Mouse (Mus musculus) stomach, postnatal 0 days (tissue): ENCODE data around the gene Specc1.

Experiments used
- CTCF ChIP-seq: IDR thresholded peaks from 2 replicates; pipeline ENCODE4 v1.5.1; 2016; ENCODE audit warnings: antibody characterized with exemption, low read depth, mild to moderate bottlenecking, moderate library complexity
- EP300 ChIP-seq: optimal IDR thresholded peaks from 2 replicates; pipeline ENCODE3; 2016; ENCODE audit warnings: antibody characterized with exemption

DNA sequence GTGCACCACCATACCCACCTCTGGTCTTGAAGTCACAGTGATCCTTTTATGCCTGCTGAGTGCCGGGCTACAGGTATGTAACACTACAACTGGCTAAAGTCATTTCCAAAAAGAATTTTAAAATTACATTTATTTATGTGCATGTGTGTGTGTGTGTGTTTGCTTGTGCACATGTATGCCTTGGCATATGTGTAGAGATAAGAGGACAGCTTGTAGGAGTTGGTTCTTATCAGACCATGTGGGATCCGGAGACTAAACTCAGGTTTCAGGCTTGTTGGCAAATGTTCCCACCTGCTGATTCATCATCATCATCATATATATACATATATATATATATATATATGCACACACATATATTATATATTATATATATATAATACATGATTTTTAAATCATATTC, 12.3 kb downstream of the Specc1 start:
- no peak for TF ChIP-seq CTCF
- TF ChIP-seq EP300 = no peak
